Mouse (Mus musculus): ENCODE data around the gene Iqcc.

DNA sequence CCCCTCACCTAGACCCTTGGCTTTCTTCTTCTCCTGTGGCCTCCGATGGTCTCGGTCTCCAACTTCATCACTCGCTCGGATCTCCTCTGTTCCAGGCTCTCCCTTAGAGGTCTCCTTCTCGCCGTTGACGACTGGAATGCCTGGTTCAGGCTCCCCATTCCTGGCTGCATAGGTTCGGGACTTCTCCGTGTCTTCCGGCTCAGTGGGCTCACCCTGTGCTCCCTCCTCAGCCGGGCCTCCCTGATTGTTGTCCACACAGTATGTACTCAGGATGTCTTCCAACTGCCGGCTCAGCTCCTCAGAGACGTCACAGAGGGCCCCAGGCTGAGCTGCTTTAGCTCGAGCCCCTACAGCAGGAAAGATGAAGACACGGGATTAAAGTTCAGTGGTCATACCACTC is 20.3 kb upstream of the Iqcc start:
- TF ChIP-seq CTCF (IDR thresholded peaks at IDR 0.05; ENCODE audit: borderline replicate concordance, control insufficient read depth, extremely low read depth, insufficient read depth, low read length, poor library complexity), result no peak
- TF ChIP-seq POLR2A (IDR thresholded peaks at IDR 0.05; ENCODE audit: control insufficient read depth, extremely low read depth, insufficient read depth, low read length, poor library complexity), result no peak

All from thymus, adult 2 months (tissue).